Mouse (Mus musculus) midbrain, embryonic 10.5 days (tissue): ENCODE results near the gene Scn4b. TPM values are rescaled to one million over a fixed set of nuclear protein-coding genes. Genes with fewer than 3 reads are reported as not detected.

ENCODE experiments used
- DNase-seq: peaks from one replicate; pipeline ENCODE4 v3.0.0-alpha.2; 2017; ENCODE audit warnings: low spot score
- H3K27ac ChIP-seq: fragments of 300-500 bp; sonication (generic); replicated peaks from 2 replicates; pipeline ENCODE4 v1.5.1; 2016; ENCODE audit warnings: mild to moderate bottlenecking
- H3K27me3 ChIP-seq: fragments of 300-500 bp; sonication (generic); 2 replicates; pipeline ENCODE4 v1.6.1; 2016; ENCODE audit warnings: low read depth, mild to moderate bottlenecking; ENCODE audit not compliant: poor library complexity, severe bottlenecking
- H3K36me3 ChIP-seq: fragments of 300-500 bp; sonication (generic); 2 replicates; pipeline ENCODE4 v1.6.1; 2016; ENCODE audit warnings: mild to moderate bottlenecking, moderate library complexity
- H3K4me1 ChIP-seq: fragments of 300-500 bp; sonication (generic); 2 replicates; pipeline ENCODE4 v1.6.1; 2016
- H3K4me3 ChIP-seq: fragments of 300-500 bp; sonication (generic); 2 replicates; pipeline ENCODE4 v1.5.1; 2016; ENCODE audit warnings: mild to moderate bottlenecking, moderate library complexity
- H3K9me3 ChIP-seq: fragments of 300-500 bp; sonication (generic); replicated peaks from 2 replicates; pipeline ENCODE4 v1.6.1; 2016; ENCODE audit warnings: mild to moderate bottlenecking
- WGBS: fragments of 180-500 bp; shearing (Covaris S2); methylation state at CpG from one replicate; pipeline ENCODE4 v1.1.7; 2016; 5-methylcytosine and 5-hydroxymethylcytosine counted together
- polyA plus RNA-seq: library from polyadenylated mRNA; unstranded; fragments of >200 nt; fragmentation: Nextera tagmentation; extraction: Ambion mirVana; gene quantifications from 2 replicates; pipeline ENCODE4 v1.2.1, GENCODE M21; 2016

Scn4b gene
- polyA plus RNA-seq, 1 experiment from 2014 or later, result 0.28 TPM

GRCm38 (mm10) chr9:45117741-45118431, 20.3 kb upstream of the Scn4b start, which contains the start of gene Scn2b:
Gene Scn2b (plus strand): TSS chr9:45117782.
- H3K27ac ChIP-seq, result peak within 1 kb of the TSS; percentile 86
- H3K4me1 ChIP-seq, result peaks cover 32% of the 10 kb centered on the region
- H3K36me3 ChIP-seq, result no peaks in the 10 kb centered on the region
- DNase-seq, result peak; percentile 31
- H3K27me3 ChIP-seq, result peaks cover 48% of the 10 kb centered on the region
- peak within 1 kb of the TSS; percentile 60 for H3K4me3 ChIP-seq
- H3K9me3 ChIP-seq, result no peaks in the 10 kb centered on the region
- under 1% methylated on average over 13 of the region's 13 CpGs for WGBS

GRCm38 (mm10) chr9:45118552-45118951, 19.6 kb upstream of the Scn4b start:
- H3K9me3 ChIP-seq, result no peaks in the 10 kb centered on the region
- H3K27ac ChIP-seq, result peak overlapping the region; percentile 86
- no peaks in the 10 kb centered on the region for H3K36me3 ChIP-seq
- peak overlapping the region; percentile 60 for H3K4me3 ChIP-seq
- 31% methylated on average over 10 of the region's 10 CpGs for WGBS
- peaks cover 48% of the 10 kb centered on the region for H3K27me3 ChIP-seq
- no peak for DNase-seq
- peaks cover 32% of the 10 kb centered on the region for H3K4me1 ChIP-seq

- DNase-seq, result no peak
- H3K36me3 ChIP-seq, result no peaks in the 10 kb centered on the region
- WGBS, result 96% methylated on average over 8 of the region's 8 CpGs
- peaks cover 32% of the 10 kb centered on the region for H3K4me1 ChIP-seq
- no peak overlapping the region for H3K27ac ChIP-seq
- H3K4me3 ChIP-seq, result no peak overlapping the region
- H3K9me3 ChIP-seq, result no peaks in the 10 kb centered on the region
- H3K27me3 ChIP-seq, result peaks cover 48% of the 10 kb centered on the region
Observed at GRCm38 (mm10) chr9:45119316-45119953, 18.8 kb upstream of the Scn4b start.

- no peak for DNase-seq
- WGBS, result 93% methylated on average over 14 of the region's 14 CpGs
- Histone ChIP-seq H3K4me1 (peaks cover 32% of the 10 kb centered on the region), H3K27me3 (peaks cover 48% of the 10 kb centered on the region), H3K27ac (no peak overlapping the region), H3K9me3 (no peaks in the 10 kb centered on the region), H3K36me3 (no peaks in the 10 kb centered on the region), H3K4me3 (no peak overlapping the region)
Observed at GRCm38 (mm10) chr9:45119954-45120530, 18.2 kb upstream of the Scn4b start.

- WGBS, result 91% methylated on average over 6 of the region's 6 CpGs
- H3K4me1 ChIP-seq, result peaks cover 29% of the 10 kb centered on the region
- 0 out of 2 replicates have a peak, but pooled peaks cover 4% of the 10 kb centered on the region for H3K36me3 ChIP-seq
- no peak overlapping the region for H3K27ac ChIP-seq
- H3K4me3 ChIP-seq, result no peak overlapping the region
- peaks cover 48% of the 10 kb centered on the region for H3K27me3 ChIP-seq
- no peak for DNase-seq
- H3K9me3 ChIP-seq, result no peaks in the 10 kb centered on the region
Observed at GRCm38 (mm10) chr9:45120567-45120966, 17.6 kb upstream of the Scn4b start.

- DNase-seq, result no peak
- H3K27ac ChIP-seq, result no peak overlapping the region
- no peaks in the 10 kb centered on the region for H3K9me3 ChIP-seq
- peaks cover 45% of the 10 kb centered on the region for H3K27me3 ChIP-seq
- H3K4me3 ChIP-seq, result no peak overlapping the region
- peaks cover 25% of the 10 kb centered on the region for H3K4me1 ChIP-seq
- 0 out of 2 replicates have a peak, but pooled peaks cover 9% of the 10 kb centered on the region for H3K36me3 ChIP-seq
- WGBS, result 66% methylated on average over 6 of the region's 6 CpGs
Observed at GRCm38 (mm10) chr9:45121001-45121400, 17.2 kb upstream of the Scn4b start.

GRCm38 (mm10) chr9:45121769-45122168, 16.4 kb upstream of the Scn4b start:
- Histone ChIP-seq H3K27ac (0 out of 2 replicates have a peak overlapping the region, but pooled peaks have one; percentile 20), H3K27me3 (peaks cover 37% of the 10 kb centered on the region), H3K36me3 (0 out of 2 replicates have a peak, but pooled peaks cover 9% of the 10 kb centered on the region), H3K4me1 (peaks cover 21% of the 10 kb centered on the region), H3K9me3 (no peaks in the 10 kb centered on the region), H3K4me3 (peak overlapping the region; percentile 35; the same call in 1 of the 2 replicates)
- peak; percentile 78 for DNase-seq
- WGBS, result 6% methylated on average over 10 of the region's 10 CpGs

GRCm38 (mm10) chr9:45122209-45122761, 15.9 kb upstream of the Scn4b start:
- peak overlapping the region; percentile 35; the same call in 1 of the 2 replicates for H3K4me3 ChIP-seq
- H3K9me3 ChIP-seq, result no peaks in the 10 kb centered on the region
- no peak for DNase-seq
- H3K36me3 ChIP-seq, result 0 out of 2 replicates have a peak, but pooled peaks cover 9% of the 10 kb centered on the region
- 28% methylated on average over 9 of the region's 9 CpGs for whole genome bisulfite sequencing
- H3K27ac ChIP-seq, result peak overlapping the region; percentile 20; the same call in 1 of the 2 replicates
- H3K27me3 ChIP-seq, result peaks cover 32% of the 10 kb centered on the region
- peaks cover 21% of the 10 kb centered on the region for H3K4me1 ChIP-seq

- WGBS, result 93% methylated on average over 14 of the region's 14 CpGs
- DNase-seq, result no peak
- Histone ChIP-seq H3K9me3 (no peaks in the 10 kb centered on the region), H3K27me3 (peaks cover 29% of the 10 kb centered on the region), H3K27ac (no peak overlapping the region), H3K4me3 (no peak overlapping the region), H3K36me3 (0 out of 2 replicates have a peak, but pooled peaks cover 9% of the 10 kb centered on the region), H3K4me1 (peaks cover 8% of the 10 kb centered on the region)
Observed at GRCm38 (mm10) chr9:45125211-45125610, 13.0 kb upstream of the Scn4b start.

GRCm38 (mm10) chr9:45126941-45127340, 11.3 kb upstream of the Scn4b start:
- DNase-seq, result no peak
- H3K27ac ChIP-seq, result no peak overlapping the region
- WGBS, result 50% methylated on average over 7 of the region's 7 CpGs
- H3K36me3 ChIP-seq, result 0 out of 2 replicates have a peak, but pooled peaks cover 9% of the 10 kb centered on the region
- peaks cover 13% of the 10 kb centered on the region for H3K27me3 ChIP-seq
- H3K9me3 ChIP-seq, result no peaks in the 10 kb centered on the region
- no peak overlapping the region for H3K4me3 ChIP-seq
- peaks cover 6% of the 10 kb centered on the region for H3K4me1 ChIP-seq

GRCm38 (mm10) chr9:45130119-45130518, 8.1 kb upstream of the Scn4b start:
- H3K4me3 ChIP-seq, result no peak overlapping the region
- 81% methylated on average over 3 of the region's 3 CpGs for WGBS
- no peak overlapping the region for H3K27ac ChIP-seq
- no peak for DNase-seq
- no peaks in the 10 kb centered on the region for H3K9me3 ChIP-seq
- peaks cover 24% of the 10 kb centered on the region for H3K27me3 ChIP-seq
- H3K4me1 ChIP-seq, result peaks cover 12% of the 10 kb centered on the region; the same call in 1 of the 2 replicates
- 0 out of 2 replicates have a peak, but pooled peaks cover 9% of the 10 kb centered on the region for H3K36me3 ChIP-seq

- Histone ChIP-seq H3K27me3 (peaks cover 60% of the 10 kb centered on the region), H3K36me3 (no peaks in the 10 kb centered on the region), H3K4me3 (no peak overlapping the region), H3K4me1 (peaks cover 47% of the 10 kb centered on the region), H3K27ac (no peak overlapping the region), H3K9me3 (no peaks in the 10 kb centered on the region)
- 21% methylated on average over 5 of the region's 5 CpGs for WGBS
- DNase-seq, result peak; percentile 25
Observed at GRCm38 (mm10) chr9:45133484-45134310, 4.5 kb upstream of the Scn4b start.
